In the genomic region with DNA sequence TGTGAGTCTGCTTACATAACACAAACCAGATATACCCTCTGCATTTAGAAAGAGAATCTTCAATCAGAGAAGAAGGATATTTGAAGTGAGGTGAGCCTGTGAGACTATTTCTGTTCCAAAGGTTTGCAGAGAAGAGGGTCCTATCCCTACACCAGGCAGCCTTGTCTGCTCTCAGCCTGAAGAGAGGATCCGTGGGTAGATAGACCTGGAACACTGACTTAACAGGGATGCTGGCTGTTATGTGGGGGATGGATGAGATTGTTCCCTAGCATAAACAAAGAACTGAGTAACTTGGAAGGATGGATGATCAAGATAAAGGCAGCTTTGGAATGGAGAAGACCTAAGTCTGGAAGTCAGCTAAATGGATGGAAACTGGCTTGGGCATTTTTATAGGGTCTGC, we compare ENCODE assay signal across 25 mouse cellular contexts.
"Had no signal": no experiment of that assay in that cellular context is flagged by ENCODE, and none has a peak within 500 bp of the region (broad histone marks: within the 10 kb centered on the region; RNA-seq: fewer than 3 reads in every experiment).

No protein-coding gene starts in this region.

- DNase-seq: gastrocnemius, postnatal 14 days; gastrocnemius, postnatal 36 days; heart, adult 2 months; heart, postnatal 14 days; heart, postnatal 36 days; kidney, adult 11 months; kidney, adult 2 months; kidney, adult 9 months; kidney, postnatal 14 days; kidney, postnatal 36 days; layer of hippocampus, adult 9-11 months; layer of hippocampus, postnatal 36 days; left cerebral cortex, postnatal 4 days had no signal

- H3K4me3 ChIP-seq: heart, adult 2 months; heart, embryonic 13.5 days; heart, embryonic 15.5 days; hindbrain, embryonic 13.5 days; hindbrain, embryonic 15.5 days; kidney, embryonic 15.5 days; limb, embryonic 13.5 days; limb, embryonic 15.5 days; liver, embryonic 12.5 days had no signal

- H3K27ac ChIP-seq: heart, adult 2 months; heart, embryonic 13.5 days; heart, embryonic 15.5 days; hindbrain, embryonic 13.5 days; hindbrain, embryonic 15.5 days; hindbrain, postnatal 0 days; kidney, embryonic 15.5 days; kidney, postnatal 0 days; limb, embryonic 13.5 days; limb, embryonic 15.5 days; liver, embryonic 12.5 days; liver, embryonic 14.5 days had no signal

- ATAC-seq: hindbrain, postnatal 0 days; intestine, embryonic 16.5 days; liver, embryonic 12.5 days had no signal
